Mouse (Mus musculus): ENCODE data around the gene Amigo3.
"Not testable (repeated sequence)": the region's sequence is repeated elsewhere in the genome, so short reads cannot be mapped to it uniquely, and the experiment has no call there.

Amigo3 gene

DNA sequence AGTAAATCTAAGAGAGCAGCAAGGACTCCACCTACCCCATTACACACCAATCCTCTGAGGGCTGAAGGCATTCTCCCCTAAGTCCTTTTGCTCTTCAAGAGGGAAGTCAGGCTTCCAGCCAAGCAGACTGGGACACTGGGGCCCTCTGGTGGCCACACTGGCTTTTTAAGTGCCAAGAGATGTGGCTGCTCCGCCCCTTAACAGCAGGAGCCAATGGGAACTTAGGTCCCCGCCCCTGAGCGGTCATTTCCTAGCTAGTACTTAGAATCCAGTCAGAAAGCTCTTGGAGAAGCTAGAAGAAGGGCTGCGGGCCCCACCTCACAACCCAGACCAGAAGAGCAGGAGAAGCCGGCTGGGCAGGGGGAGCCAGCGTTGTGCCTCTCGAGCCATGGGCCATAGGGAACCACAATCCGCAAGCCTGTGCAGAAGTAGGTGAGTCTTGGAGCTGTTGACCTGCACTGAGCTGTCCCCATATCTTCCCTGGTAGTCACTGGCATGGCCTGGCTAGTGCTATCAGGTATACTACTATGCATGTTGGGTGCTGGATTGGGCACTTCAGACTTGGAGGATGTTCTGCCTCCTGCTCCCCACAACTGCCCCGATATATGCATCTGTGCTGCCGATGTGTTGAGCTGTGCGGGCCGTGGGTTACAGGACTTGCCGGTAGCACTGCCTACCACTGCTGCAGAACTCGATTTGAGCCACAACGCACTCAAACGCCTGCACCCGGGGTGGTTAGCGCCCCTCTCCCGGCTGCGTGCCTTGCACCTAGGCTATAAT lies at the start of gene Amigo3:
Gene Amigo3, plus strand, starts transcription at position 275 of the 780 bp plus-strand sequence.
- peak; percentile 99 for DNase-seq (ENCODE audit: low read depth)

DNA sequence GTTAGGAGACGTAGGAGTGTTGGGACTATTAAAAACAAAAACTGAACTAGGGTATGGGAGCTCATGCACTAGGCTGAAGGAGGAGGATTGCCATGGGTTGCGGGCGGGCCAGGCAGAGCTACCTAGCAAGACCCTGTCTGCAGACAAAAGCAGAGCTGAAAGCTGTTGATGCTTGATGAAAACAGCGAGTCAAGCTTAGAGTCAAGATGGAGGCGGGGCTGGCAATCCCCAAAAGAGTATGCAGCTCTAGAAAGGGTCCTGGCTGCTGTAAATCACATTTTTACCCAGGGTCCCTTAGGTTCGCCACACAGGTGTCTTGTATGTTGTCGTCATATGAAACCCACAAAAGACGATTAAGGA lies 49.4 kb upstream of the Amigo3 start:
- no peak for DNase-seq (ENCODE audit: low read depth)

DNA sequence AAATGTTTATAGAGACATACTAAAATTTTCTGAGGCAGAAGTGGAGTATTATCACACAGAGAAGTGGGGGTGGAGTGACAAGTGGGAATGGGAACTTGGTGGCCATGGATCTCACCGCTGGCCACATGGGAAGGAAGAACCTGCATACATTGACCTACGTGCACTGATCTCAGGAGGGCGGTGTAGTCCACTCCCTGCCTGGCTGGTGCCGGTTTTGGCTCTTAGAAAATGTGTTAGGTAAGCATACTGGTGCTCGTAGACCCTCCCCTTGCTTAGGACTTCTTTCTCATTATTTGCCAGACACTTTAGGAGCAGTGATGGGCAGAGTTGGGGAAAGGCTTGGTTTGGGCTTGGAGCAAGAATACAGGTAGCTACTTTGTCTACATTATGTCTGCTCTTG lies 44.9 kb upstream of the Amigo3 start:
- DNase-seq (ENCODE audit: low read depth) = no peak

DNA sequence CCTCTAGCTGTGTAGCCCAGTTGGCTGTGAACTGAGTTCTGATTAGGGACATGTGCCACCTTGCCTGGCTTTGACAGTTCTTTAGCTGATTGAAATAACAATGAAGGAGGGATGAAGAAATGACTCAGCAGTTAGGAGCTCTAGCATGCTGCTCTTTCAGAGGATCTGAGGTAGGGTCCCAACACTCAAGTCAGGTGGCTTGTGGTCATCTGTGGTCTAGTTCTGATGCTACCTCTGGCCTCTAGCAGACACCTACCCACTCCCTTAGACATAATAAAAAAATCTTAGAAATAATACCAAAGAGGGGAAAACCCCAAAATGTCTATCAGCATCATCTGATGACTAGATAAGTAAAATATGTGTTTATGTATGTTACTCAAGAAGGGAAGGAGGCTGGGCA lies 42.6 kb upstream of the Amigo3 start:
- DNase-seq (ENCODE audit: low read depth) = no peak

DNA sequence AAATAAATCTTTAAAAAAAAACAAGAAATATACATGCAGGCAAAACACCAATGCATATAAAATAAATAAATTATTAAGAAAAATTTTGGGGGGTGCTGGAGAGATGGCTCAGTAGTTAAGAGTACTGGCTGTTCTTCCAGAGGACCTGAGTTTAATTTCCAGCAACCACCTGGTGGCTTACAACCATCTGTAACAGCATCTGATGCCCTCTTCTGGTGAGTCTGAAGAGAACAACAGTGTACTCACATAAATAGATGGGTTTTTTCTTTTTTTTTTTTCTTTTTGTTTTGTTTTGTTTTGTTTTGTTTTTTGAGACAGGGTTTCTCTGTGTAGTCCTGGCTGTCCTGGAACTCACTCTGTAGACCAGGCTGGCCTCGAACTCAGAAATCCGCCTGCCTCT lies 39.4 kb upstream of the Amigo3 start:
- DNase-seq (ENCODE audit: low read depth) = not testable (repeated sequence)

DNA sequence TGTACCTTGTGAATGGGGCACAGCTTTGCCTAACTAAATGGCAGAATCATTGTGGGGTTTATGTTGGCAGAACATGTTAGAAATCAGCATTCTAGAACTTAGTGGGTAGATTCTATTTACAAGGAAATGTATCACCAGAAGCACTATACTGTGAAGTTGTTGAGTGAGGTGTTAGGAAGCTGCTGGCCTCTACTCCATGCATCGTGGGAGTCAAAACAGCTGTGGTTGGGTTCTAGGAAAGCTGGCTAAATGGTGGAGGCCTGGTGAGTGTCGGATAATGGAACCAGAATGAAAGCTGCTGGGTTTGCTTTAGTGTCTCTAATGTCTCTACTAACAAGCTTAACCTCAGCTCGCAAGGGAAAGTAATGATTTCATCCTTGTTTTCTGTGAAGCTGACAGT lies 35.8 kb upstream of the Amigo3 start:
- no peak for DNase-seq (ENCODE audit: low read depth)

DNA sequence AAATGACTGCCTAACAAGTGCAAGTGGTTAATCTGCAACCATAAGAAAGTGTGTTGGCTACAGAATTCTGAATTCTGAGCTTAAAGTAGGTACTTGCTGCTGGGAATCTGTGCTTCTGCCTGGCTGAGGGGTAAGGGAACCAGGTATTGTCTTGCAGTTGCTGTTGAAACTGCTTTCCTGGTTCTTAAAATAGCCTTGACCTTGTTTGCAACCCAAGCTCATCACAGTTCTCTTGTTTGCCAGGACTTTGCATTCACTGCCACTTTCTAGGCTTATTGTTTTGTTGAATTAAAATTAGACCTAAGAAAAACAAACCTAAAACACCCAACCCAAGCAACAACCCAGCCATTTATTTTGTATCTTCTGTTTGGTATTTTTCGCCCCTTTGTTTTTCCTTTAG lies 32.2 kb upstream of the Amigo3 start:
- DNase-seq (ENCODE audit: low read depth) = no peak

DNA sequence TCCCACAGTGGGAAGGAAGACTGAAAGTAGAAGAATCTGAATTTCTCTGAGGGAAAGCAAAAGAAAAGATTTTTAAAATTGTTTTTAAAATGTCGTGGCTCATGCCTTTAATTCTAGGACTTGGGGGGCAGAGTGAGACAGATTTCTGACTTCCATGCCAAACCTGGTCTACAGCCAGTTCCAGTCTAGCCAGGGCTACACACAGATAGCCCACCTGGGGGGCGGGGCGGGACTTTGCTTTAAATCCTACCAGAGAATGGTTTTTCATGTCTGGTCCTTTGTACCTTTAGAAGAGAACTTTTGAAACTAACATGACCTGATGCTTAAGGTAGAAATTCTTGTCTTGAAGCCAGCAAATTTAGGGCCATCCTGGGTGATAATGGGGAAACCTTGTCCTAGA lies 29.7 kb upstream of the Amigo3 start:
- no peak for DNase-seq (ENCODE audit: low read depth)

DNA sequence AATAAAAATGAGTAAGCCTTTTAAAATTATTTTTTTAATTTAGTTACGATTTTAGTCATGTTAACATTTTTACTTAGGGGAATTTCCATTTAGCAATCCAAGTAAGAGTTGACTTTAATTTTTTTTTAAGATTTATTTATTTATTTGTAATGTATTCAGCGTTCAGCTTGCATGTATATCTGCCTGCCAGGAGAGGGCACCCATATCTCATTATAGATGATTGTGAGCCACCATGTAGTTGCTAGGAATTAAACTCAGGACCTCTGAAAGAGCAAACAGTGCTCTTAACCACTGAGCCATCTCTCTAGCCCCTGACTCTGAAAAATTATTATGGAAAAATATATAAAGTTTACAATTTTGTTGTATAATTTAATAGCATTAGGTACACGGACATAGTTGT lies 26.4 kb upstream of the Amigo3 start:
- no peak for DNase-seq (ENCODE audit: low read depth)

DNA sequence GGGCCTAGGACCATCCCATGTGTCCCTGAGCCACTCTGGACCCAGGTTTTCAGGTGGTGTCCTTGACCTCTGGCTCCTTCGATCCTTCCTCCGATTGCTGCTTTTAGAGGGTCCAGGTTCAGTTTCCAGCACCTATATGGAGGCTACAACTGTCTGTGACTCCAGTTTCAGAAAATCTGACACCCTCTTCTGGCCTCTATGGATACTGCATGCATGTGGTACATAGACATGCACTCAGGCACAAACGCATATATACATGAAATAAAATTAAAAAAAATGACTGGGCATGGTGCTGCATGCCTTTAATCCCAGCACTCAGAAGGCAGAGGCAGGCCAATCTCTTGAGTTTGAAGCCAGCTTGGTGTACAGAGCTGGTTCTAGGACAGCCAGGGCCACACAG lies 25.1 kb upstream of the Amigo3 start:
- DNase-seq (ENCODE audit: low read depth) = no peak

DNA sequence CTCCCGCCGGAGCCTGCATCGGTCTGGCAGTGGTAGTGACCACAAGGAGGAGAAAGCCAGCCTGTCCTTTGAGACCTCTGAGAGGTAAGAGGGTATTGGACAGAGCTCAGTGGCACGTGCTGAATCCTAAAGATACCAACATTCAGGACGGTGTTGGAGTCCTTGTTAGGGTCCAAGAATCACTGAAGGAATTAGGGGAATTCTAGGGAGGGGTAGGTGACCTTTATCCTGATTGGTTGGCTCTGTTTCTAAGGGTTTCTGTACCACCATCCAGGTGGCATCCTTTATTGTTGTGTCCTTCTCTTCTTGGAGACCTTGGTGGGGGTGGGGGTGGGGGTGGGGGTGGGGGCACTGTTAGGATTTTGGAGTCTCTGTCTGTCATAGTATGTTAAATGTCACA lies 20.8 kb upstream of the Amigo3 start:
- DNase-seq (ENCODE audit: low read depth) = no peak

DNA sequence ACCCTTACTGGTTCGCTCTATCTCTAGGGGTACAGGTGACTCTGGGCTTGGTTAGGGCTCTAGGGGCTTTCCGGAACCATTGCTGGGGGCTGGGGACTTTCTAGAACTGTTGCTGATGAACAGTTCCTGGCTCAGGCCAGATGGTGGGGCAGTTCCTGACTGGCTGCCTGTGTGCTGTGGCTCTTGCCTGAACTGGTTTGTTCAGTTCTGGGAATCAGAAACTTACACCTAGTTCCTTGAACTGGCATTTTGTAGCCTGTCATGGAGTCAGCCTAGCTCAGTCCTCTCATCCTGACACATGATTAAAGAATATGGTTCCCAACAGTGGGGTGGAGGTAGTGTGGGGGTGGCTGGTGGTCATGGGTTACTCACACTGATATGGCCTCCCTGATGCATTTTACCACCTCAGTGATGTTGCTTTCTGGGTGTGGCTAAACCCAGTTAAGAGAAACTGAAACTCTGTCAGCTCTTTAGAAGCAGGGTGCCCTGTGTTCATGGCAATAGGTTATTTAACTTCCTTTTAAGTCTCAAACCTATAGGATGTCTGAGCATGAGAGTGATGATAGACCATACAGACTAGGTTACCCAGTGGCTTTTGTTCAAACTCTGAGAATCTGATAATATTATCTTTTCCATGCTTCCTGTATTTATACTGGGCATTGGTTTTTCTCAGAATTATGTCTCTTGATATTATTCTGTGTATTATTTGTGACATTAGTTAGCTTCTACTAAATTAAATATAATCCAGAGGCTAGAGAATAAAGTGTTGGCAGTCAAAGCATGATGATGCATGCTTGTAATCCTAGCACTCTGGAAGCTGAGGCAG lies 17.4 kb upstream of the Amigo3 start:
- DNase-seq (ENCODE audit: low read depth) = peak; percentile 61

DNA sequence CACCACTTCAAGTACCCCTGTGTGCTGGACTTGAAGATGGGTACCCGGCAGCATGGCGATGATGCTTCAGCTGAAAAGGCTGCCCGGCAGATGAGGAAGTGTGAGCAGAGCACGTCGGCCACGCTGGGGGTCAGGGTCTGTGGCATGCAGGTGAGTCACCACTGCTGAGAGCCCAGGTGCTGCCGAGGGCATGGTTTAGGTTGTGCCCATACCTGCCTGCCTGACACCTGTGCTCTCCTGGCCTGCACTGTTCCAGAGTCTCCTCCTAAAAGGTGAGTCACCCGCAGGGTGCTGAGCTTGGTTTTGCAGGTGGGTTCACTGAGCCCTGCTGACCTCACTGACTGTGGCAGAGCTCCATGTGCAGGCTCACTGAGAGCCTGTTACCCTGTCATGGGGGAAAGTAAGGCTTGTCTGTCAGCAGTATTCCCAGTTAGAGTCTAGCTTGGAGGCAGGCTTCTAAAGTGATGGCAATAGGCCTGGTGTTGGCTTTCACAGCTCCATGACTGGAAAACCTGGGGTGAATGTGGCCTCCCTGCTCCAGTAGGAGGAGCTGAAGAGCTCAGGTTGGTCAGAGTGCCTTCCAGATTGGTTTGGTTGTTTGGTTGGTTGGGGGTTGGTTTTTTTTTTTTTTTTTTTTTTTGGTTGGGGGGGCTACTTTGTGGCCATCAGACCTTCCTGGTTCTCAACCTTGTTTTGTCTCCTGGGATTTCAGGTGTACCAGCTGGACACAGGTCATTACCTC lies 8.0 kb upstream of the Amigo3 start:
- DNase-seq (ENCODE audit: low read depth) = no peak

DNA sequence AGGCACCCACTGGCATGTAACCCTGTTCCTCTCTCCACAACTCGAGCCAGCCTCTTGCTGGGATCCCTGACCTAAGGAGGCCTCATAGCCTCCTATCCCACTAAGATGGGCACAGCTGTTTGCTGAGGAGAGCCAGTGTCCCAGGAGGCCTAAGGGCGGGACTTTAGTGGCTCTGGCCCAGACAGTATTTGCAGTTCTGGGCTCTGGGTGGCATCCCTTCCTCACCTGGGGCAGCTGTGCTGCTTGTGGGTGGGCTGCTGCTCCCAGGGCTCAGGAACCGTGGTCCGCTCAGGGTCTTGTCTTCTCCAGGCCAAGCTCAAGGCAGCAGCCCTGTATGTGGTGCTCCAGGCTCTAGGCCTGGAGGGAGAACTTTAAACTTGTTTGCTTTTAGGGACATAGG lies 6.4 kb upstream of the Amigo3 start:
- DNase-seq (ENCODE audit: low read depth) = no peak

DNA sequence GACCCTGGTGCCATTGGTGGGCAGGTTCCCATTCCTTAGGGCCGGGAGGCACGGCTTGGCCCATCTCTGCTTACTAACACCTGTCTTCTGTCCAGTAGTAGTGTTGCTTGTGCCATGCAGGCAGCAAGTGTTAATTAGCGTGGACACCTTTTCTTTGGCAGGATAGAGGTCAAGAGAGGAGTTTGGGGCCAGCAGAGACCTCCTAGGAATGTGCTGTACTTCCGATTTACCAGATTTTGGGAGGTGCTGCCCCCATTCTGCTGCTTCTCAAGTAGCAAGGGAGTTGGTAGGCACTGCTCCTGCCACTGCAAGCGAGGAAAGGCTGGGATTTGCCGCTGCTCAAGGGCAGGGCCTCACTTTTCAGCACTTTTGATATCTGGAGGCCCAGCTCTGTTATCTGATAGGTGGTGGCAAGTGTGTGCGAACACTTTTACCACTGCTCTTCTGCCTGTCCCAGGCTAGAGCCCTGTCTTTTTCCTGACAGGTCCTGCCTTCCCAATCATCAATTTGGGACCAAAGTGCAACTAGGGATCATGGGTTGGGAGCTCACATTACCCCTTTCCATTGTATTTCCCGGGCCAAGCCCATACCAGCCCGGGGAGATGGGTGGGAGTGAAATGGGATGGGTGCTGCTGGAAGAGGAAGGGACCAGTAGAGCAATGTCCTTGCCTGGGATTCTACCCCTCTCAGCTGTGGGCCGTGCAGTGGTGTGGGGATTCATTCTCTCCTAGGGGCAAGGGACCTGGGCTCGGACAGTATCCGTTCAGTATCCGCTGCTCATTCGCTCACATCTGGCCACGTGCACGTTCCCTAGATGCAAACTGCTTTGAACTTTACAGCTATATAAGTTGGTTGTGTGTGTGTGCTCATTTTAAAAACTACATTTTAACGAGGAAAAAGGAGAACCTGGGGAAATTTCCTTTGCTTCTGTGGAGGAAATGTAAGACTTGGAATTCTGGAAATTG lies 5.1 kb upstream of the Amigo3 start:
- DNase-seq (ENCODE audit: low read depth) = peak; percentile 57

DNA sequence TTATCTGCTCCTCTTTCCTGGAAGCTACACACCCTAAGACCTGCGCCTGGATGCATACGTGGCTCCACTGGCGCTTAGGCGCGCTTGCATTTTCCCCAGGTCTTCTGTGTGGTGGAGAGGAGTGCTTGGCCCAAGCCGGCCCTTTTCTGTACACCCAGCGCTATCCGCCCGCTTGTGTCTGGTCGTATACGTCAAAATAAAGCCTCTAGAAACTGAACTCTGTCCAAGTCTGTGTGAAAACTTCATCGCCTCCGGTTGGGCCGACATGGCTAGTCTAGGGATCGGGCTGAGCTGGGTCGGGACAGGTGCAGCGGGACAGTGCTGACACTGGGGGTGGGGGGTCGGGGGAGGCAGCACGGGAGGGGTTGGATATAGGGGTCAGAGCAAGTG lies 4.4 kb upstream of the Amigo3 start:
- DNase-seq (ENCODE audit: low read depth) = no peak

DNA sequence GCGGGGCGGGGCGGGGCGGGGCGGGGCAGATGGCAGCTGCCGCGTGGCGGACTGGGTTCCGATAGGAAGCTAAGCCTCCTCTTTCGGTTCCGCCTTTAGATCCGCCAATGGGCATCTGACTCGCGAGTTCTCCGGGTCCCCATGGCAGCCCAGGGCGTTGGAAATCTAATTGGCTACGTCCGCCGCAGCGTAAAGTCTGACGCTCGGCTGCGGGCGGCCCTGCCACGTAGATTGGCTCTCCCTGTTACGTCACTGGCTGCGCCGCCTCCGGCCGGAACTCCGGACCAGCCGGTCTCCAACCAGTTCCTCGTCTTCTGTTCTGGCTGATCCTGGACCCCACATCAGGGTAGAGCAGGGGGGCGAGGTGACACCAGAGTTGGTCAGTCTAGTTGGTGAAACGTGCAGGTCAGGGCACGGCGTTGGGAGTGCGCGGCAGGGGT lies 3.9 kb upstream of the Amigo3 start, which contains the start of gene Gmppb:
Gene Gmppb, plus strand, starts transcription at position 227 of the 440 bp plus-strand sequence.
- peak; percentile 96 for DNase-seq (ENCODE audit: low read depth)

DNA sequence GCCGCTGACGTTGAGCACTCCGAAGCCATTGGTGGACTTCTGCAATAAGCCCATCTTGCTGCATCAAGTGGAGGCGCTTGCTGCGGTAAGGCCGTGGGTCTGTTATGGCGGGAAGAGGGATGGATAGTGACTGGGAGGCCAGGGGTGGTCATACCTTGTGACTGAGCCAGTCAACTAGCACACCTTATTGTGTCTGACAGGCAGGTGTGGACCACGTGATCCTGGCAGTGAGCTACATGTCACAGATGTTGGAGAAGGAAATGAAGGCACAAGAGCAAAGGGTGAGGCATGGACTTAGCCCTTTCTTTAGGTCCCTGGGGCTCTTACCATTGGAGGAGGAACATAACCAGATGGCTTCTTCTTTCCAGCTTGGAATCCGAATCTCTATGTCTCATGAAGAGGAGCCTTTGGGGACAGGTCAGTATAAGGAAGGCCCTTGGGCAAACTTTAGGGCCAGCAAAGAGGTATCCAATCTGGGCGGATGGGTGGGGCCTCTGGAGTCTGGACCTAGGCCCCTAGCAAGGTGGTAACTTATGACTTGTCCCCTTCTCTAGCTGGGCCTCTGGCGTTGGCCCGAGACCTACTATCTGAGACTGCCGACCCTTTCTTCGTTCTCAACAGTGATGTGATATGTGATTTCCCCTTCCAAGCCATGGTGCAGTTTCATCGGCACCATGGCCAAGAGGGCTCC lies 3.3 kb upstream of the Amigo3 start:
- no peak for DNase-seq (ENCODE audit: low read depth)

DNA sequence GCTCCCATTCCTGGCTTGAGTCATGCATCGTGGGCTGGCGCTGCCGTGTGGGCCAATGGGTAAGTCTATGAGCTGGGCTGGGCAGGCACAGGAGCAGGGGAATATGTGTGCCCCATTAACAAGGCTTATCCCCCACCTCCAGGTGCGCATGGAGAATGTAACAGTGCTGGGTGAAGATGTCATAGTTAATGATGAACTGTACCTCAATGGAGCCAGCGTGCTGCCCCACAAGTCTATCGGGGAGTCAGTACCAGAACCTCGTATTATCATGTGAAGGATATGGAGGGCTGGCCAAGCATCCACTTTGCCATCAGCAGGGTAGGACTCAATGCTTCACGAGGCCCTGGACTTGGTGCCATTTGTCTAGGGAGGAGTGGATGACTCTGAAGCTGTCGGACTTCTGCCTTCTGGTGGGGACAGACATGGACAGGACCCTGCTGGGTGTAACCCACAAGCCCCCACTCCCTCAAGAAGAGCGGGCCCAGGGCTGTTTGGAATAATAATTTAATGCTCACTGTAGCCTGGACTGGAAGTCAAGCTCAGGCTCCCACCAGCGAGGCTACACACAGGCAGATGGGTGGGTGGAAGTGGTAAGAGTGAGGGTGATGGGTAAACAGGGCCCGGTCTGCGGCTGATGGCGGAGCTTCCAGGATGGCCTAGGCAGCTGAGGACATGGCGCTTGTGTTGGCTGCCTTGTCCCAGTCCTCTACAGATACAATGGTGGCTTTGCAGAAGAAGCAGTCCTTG lies 1.6 kb upstream of the Amigo3 start:
- DNase-seq (ENCODE audit: low read depth) = no peak

DNA sequence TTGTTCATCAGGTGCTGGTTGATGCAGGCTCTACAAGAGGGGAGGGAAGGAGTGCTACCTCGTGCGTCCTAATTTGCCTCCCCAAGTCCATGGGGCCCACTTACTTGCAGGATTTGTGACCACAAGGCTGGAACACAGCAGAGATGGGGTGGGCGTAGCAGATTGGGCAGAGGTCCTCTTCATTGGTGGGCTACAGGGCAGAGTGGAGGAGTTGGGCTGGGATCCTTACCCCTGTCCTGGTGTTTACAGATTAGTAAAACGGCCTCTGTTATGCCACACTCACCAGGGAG lies 1.1 kb upstream of the Amigo3 start:
- DNase-seq (ENCODE audit: low read depth) = no peak
